Mouse (Mus musculus) T-helper 17 cell (primary cell): Measurements from ENCODE around the gene Gm11541.

Source experiments
- in situ Hi-C, 2 experiments: fragments of 300-600 bp; cut with MboI, MseI; formaldehyde crosslinking; loops; 1 replicate in 1 of 2; 2 replicates in 1 of 2; pipeline ENCODE4 v1.15.1; 2025; ENCODE audit warnings: high pct_unique_total_duplicates in 2 of 2

The Gm11541 gene

GRCm38 (mm10) chr11:94704472-94704871 is at the start of gene Gm11541:
TSS of gene Gm11541 (minus strand) at chr11:94704499.
- in situ Hi-C loops: no loop called here

- in situ Hi-C loops: no loop called here
Observed at GRCm38 (mm10) chr11:94752946-94753713, 48.8 kb upstream of the Gm11541 start.

DNA sequence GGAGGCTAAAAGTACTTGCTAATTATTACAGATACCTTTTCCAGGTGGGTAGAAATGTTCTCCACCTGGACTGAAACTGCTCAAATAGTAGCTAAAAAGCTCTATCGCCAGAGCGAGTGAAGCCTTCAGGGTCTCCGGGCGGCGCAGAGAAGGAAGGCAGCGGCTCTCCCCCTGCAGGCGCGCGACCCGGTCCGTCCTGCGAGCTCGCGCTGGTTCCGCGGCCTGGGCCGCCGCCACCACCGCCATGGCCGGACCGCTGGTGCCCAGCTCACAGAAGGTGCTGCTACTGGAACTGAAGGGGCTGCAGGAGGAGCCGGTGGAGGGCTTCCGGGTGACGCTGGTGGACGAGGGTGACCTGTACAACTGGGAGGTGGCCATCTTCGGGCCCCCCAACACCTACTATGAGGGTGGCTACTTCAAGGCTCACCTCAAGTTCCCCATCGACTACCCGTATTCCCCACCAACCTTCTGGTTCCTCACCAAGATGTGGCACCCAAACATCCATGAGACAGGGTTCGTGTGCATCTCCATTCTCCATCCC is 37.5 kb upstream of the Gm11541 start, which contains the start of gene Cdc34b:
Gene Cdc34b, plus strand, starts transcription at position 51 of the 541 bp plus-strand sequence.
- in situ Hi-C loops: no loop called here

- in situ Hi-C loops: no loop called here
Observed at GRCm38 (mm10) chr11:94735746-94736145, 31.4 kb upstream of the Gm11541 start.

GRCm38 (mm10) chr11:94732773-94733172 is 28.5 kb upstream of the Gm11541 start:
- in situ Hi-C loops: no loop called here

- in situ Hi-C loops: no loop called here
Observed at GRCm38 (mm10) chr11:94731229-94731628, 26.9 kb upstream of the Gm11541 start.

- in situ Hi-C loops: no loop called here
Observed at GRCm38 (mm10) chr11:94730261-94730660, 26.0 kb upstream of the Gm11541 start.

DNA sequence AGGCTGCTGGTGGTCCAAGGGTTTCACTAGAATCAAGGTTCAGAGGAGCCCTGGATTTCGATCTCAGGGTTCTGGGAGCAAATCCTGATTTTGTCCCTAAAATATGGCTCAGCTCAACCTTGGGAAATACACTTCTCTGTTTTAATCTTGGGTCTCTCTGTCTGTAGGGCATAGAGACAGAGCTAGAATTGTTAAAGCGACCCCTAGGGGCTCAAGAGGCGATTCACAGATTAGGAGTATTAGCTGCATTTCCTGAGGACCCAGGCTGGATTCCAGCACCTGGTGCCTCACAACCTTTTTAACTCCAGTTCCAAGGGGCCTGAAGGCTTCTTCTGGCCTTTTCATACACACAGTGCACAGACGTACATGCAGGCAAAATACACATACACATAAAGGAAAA is 25.3 kb upstream of the Gm11541 start:
- in situ Hi-C loops: no loop called here

GRCm38 (mm10) chr11:94728545-94728944 is 24.2 kb upstream of the Gm11541 start:
- in situ Hi-C loops: no loop called here

GRCm38 (mm10) chr11:94727306-94727705 is 23.0 kb upstream of the Gm11541 start:
- in situ Hi-C loops: no loop called here

GRCm38 (mm10) chr11:94719216-94719615 is 14.9 kb upstream of the Gm11541 start:
- in situ Hi-C loops: no loop called here

DNA sequence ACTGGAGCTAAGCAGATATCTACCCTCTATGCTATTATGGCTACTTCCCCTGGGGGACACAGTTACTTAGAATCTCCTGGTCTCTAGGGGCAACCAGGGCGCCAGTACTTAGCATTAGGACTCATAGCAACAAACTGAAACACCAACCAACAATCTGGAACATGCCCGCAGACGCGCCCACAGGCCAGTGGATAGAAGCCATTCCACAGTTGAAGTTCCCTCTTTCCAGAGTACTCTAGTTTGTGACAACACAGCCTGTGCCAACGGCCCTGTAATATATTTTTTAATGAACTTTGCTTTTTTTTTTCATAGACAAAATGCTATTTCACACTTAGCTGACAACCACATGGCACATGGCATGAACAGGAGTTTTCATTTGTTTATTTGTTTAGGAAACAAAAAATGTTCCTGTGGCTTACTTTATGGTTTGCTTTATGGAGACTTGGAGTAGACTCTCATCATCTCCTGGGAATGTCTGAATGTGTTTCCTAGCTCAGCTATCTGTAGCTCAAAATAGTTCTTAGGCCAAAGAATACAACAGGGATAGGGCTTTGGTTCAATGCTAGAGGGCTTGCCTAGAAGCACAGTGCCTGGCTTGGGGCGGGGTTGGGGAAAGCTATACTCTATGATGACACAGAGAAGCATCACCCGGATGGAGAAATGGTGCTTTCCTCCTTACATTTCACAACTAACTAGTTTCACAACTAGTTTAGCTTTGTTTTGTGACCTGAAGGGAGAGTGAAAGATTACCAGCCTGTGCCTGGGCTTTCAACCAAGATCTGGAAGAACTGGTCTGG is 14.0 kb upstream of the Gm11541 start:
- in situ Hi-C loops: no loop called here

DNA sequence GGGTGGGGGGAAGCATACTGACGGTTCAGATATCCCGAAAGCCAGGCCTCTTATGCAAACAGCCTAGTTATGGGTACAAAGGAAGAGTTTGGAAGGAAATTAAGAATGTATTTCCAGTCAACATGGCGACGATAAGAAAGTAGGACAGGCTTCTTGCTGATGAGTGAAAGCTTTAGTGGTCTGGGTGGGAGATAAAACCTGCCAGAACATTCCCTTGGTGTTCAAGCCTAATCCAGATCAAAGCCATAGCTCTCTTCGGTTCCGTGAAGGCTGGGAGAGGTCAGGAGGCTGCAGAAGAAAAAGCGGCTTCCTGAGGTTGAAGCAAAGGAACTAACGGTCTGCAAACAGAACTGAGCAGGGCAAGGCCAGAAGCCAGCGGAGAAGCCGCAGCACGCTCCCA is 12.9 kb upstream of the Gm11541 start:
- in situ Hi-C loops: no loop called here

- in situ Hi-C loops: no loop called here
Observed at GRCm38 (mm10) chr11:94716754-94717153, 12.5 kb upstream of the Gm11541 start.

- in situ Hi-C loops: no loop called here
Observed at GRCm38 (mm10) chr11:94715622-94716021, 11.3 kb upstream of the Gm11541 start.

DNA sequence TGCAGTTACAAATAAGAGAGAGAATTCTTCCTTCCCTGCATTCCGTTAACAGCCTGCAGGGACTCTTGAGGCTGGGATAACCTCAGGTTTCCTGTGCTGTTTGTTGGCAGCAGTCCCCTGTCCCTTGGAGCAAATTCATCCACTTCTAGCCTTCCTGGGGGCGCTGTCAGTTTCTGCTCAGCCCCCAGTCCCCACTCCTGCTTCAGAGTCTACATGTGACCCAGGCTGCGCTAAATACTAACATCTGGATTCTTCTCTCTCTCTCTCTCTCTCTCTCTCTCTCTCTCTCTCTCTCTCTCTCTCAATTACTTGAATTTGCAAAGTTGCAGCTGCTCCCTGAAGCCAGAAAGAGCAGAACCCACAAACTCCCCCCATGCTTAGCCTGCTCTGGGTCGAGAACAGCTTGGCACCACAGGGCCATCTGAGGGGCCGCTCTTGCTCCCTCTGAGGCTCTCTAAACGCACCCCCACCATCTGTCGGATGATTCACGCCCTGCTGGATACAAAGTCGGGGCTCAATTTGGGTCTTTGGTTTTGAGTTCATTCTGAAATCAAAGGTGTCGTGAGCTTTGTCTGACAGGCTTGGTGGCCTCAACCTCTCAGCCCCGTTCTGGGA is 9.1 kb upstream of the Gm11541 start:
- in situ Hi-C loops: no loop called here

DNA sequence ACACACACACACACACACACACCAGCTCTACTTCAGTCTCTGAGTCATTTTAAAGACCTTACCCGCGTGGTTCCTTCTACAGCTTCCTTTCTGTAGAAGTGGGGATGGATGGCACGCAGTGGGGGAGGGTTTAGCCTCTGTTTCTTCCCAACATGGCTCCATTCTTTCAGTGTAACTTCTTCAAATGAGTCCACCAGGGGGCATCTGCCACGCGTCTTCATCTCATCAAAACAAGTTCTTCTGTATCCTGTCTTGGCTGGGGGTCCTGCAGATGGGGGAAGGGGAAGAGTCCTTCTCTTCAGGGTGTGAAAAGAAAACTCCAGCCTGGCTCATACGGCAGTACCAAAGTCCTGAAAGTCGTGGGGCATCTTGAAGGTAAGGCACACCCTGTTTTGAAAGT is 279 bp downstream of the Gm11541 start:
- in situ Hi-C loops: no loop called here

- in situ Hi-C loops: no loop called here
Observed at GRCm38 (mm10) chr11:94702216-94702610, 2.1 kb downstream of the Gm11541 start.

DNA sequence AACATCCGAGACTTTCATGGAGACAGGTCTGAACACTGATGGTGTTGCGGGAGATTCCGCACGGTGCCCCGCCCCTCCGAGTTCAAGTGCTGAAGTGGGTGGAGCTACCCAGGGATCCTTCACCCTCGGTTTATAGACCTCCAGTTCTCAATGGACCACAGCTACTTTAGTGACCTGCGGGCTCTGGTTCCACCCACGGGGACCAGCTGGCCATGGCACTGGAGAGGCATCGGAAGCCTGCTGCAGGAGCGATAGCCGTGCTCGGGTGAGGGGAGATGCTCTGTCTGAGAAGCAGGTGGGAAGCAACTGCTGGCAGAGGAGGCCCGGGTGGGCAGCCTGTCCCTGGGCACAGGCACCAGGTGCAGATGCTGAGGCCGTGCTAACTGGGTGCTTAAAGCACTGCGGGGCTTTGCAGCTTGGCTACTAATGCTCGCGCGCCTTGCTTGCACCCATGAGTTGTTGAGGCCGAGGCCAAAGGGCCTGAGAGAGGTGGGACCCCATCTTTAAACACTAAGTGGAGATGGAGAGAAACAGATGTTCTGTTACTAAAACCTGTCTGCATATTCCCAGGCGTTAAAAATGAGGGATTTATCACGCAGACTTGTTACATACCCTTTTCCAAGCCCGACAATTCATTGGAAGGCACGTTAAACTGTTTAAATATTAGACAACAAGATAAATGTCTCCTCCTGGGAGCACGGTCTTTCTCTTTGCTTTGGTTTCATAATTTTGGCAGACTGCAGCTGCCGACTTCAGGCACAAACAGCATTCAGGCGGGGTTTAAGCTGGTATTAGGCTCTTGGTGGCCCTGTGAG is 2.7 kb downstream of the Gm11541 start:
- in situ Hi-C loops: no loop called here

DNA sequence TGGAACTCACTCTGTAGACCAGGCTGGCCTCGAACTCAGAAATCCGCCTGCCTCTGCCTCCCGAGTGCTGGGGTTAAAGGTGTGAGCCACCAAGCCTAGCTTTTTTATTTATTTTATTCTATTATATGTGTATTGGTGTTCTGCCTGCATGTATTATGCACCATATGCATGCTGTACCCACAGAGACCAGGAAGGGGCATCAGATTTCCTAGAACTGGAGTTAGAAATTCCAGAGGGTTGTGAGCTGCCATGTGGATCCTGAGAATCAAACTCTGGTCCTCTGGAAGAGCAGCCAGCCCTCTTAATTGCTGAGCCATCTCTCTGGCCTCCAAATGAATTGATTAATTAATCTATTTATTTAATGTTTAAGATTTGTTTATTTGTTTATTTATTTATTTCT is 4.9 kb downstream of the Gm11541 start:
- in situ Hi-C loops: no loop called here
